Mouse (Mus musculus) heart, embryonic 11.5 days (tissue): Measurements from ENCODE around the gene Slc29a1. TPM values are rescaled to one million over a fixed set of nuclear protein-coding genes. Genes with fewer than 3 reads are reported as not detected.

Source experiments
- ATAC-seq: fragments of 200-750 bp; cut with Nextera tagmentation; replicated peaks from 2 replicates; pipeline ENCODE4 v1.8.0; 2017; ENCODE audit warnings: moderate library complexity; ENCODE audit not compliant: insufficient number of reproducible peaks, low FRiP score, low TSS enrichment
- H3K27ac ChIP-seq: fragments of 300-500 bp; sonication (generic); 2 replicates; pipeline ENCODE4 v1.5.1; 2014; ENCODE audit warnings: mild to moderate bottlenecking, low read depth, low read length
- H3K27me3 ChIP-seq: fragments of 300-500 bp; sonication (generic); 2 replicates; pipeline ENCODE4 v1.6.1; 2014; ENCODE audit warnings: mild to moderate bottlenecking, low read length, mixed read lengths; ENCODE audit not compliant: control insufficient read depth, insufficient read depth
- H3K36me3 ChIP-seq: fragments of 300-500 bp; sonication (generic); 2 replicates; pipeline ENCODE4 v1.6.1; 2014; ENCODE audit warnings: mild to moderate bottlenecking, low read length, moderate library complexity, mixed read lengths; ENCODE audit not compliant: control insufficient read depth, insufficient read depth
- H3K4me1 ChIP-seq: fragments of 300-500 bp; sonication (generic); 2 replicates; pipeline ENCODE4 v1.6.1; 2014; ENCODE audit warnings: low read length; ENCODE audit not compliant: control insufficient read depth, insufficient read depth
- H3K4me2 ChIP-seq: fragments of 300-500 bp; sonication (generic); 2 replicates; pipeline ENCODE4 v1.6.1; 2014; ENCODE audit warnings: mild to moderate bottlenecking, moderate library complexity
- H3K4me3 ChIP-seq: fragments of 300-500 bp; sonication (generic); 2 replicates; pipeline ENCODE4 v1.5.1; 2014; ENCODE audit warnings: low read depth, low read length
- H3K9ac ChIP-seq: fragments of 300-500 bp; sonication (generic); 2 replicates; pipeline ENCODE4 v1.6.1; 2014; ENCODE audit warnings: mild to moderate bottlenecking, low read depth, low read length, moderate library complexity
- H3K9me3 ChIP-seq: fragments of 300-500 bp; sonication (generic); replicated peaks from 2 replicates; pipeline ENCODE4 v1.6.1; 2016; ENCODE audit warnings: low read length; ENCODE audit not compliant: control insufficient read depth
- WGBS: fragments of 180-500 bp; shearing (Covaris S2); extraction: QIAGEN DNeasy Blood & Tissue Kit; methylation state at CpG from one replicate; pipeline ENCODE4 v1.1.7; 2014; ENCODE audit not compliant: insufficient replicate concordance; 5-methylcytosine and 5-hydroxymethylcytosine counted together
- polyA plus RNA-seq: library from polyadenylated mRNA; unstranded; fragments of >200 nt; fragmentation: Nextera tagmentation; extraction: Ambion mirVana; gene quantifications from 2 replicates; pipeline ENCODE4 v1.2.1, GENCODE M21; 2014

Slc29a1 gene
- 52.7 and 61.2 TPM in 2 replicates for polyA plus RNA-seq

DNA sequence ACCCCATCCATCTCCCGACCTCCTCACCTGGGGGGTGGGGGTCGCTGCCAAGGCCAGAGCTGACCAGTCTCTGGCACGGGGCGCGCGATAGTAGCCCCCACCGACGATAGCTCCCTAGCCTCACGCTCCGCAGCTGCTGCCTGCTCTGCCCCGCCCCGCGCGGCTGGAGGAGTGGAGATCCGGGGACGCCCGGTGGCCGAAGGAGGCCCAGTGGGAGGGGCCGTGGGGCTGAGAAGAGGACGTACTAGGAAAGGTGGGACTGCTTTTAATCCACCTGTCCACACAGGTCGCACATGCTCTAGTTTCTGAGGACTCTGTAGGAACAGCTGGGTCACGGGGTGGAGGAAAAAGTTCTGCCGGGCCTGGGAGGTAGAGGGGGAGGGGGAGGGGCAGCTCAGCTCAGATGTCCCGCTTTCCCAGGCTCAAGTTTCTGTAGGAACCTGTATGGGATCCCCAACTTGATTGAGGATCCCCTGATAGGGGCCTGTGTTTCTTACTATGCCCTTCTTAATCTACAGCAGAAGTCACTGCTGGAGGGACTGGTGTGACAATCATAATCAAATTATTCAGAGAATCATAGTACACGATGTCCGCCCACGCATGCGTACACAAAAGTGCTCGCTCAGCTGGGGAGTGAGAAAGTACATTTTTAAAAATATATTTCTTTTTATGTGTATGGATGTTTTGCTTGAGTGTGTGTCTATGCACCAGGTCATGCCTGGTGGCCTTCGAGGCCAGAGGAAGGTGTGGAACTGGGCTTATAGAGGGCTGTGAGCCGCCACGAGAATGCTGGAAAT is at the start of gene Slc29a1:
Gene Slc29a1 (minus strand): TSS at position 161 of the 797 bp plus-strand sequence.
- Histone ChIP-seq H3K4me3 (peak within 1 kb of the TSS; percentile 44), H3K4me2 (peak within 1 kb of the TSS; percentile 81), H3K27me3 (peaks cover 5% of the 10 kb centered on the region), H3K36me3 (no peaks in the 10 kb centered on the region), H3K9ac (peak within 1 kb of the TSS; percentile 64), H3K9me3 (no peaks in the 10 kb centered on the region), H3K27ac (no peak within 1 kb of the TSS), H3K4me1 (peaks cover 46% of the 10 kb centered on the region)
- peak; percentile 68 for ATAC-seq
- 16% methylated on average over 32 of the region's 32 CpGs for WGBS

DNA sequence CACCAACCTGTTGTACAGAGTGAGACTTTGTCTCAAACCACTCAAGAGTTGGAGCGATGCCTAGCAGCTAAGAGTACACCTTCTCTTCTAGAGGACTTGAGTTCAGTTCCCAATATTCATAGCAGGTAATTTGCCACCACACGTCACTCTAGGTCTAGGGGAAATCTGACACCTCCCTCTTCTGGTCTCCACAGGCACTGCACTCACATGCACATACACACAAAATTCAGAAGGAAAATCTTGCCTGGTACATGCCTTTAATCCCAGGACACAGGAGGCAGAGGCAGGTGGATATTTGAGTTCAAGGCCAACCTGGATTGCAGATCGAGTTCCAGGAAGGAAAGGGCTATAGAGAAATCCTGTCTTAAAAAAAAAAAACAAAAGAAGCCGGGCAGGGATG is 44.8 kb upstream of the Slc29a1 start:
- Histone ChIP-seq H3K9ac (no peak overlapping the region), H3K36me3 (no peaks in the 10 kb centered on the region), H3K4me2 (no peak overlapping the region), H3K27me3 (no peaks in the 10 kb centered on the region), H3K27ac (no peak overlapping the region), H3K4me3 (no peak overlapping the region), H3K9me3 (no peaks in the 10 kb centered on the region), H3K4me1 (no peaks in the 10 kb centered on the region)
- WGBS: 89% methylated on average over 4 of the region's 4 CpGs
- ATAC-seq: no peak

DNA sequence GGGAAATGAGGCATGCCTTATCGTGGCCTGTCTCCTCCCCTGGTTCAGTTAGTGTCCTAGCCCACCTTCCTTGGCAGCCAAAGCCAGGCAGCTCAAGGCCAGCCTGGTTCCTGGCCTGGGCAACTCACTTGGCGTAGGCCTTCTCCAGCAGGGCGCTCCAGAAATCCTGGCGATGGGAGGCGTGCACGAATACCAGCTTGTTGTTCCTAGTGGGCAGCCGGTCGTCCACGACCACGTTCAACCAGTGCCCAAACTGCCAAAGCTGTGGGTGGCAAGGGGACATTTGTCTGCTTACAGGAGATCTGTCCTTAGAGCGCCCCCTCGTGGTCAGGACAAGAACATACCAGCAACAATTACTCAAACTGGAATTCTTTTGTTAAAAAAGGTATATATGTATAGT is 43.3 kb upstream of the Slc29a1 start:
- Histone ChIP-seq H3K27me3 (no peaks in the 10 kb centered on the region), H3K27ac (no peak overlapping the region), H3K9me3 (no peaks in the 10 kb centered on the region), H3K4me1 (no peaks in the 10 kb centered on the region), H3K36me3 (no peaks in the 10 kb centered on the region), H3K4me2 (no peak overlapping the region), H3K9ac (0 out of 2 replicates have a peak overlapping the region, but pooled peaks have one; percentile 28), H3K4me3 (no peak overlapping the region)
- peak; percentile 52 for ATAC-seq
- WGBS: 24% methylated on average over 12 of the region's 12 CpGs

- 88% methylated on average over 8 of the region's 8 CpGs for WGBS
- Histone ChIP-seq H3K27me3 (no peaks in the 10 kb centered on the region), H3K4me3 (no peak overlapping the region), H3K27ac (no peak overlapping the region), H3K4me1 (no peaks in the 10 kb centered on the region), H3K9ac (no peak overlapping the region), H3K9me3 (no peaks in the 10 kb centered on the region), H3K4me2 (no peak overlapping the region), H3K36me3 (no peaks in the 10 kb centered on the region)
- no peak for ATAC-seq
Observed at GRCm38 (mm10) chr17:45641981-45642380, 42.6 kb upstream of the Slc29a1 start.

GRCm38 (mm10) chr17:45638596-45639295 is 39.3 kb upstream of the Slc29a1 start:
- no peaks in the 10 kb centered on the region for H3K9me3 ChIP-seq
- H3K4me2 ChIP-seq: no peak overlapping the region
- H3K4me1 ChIP-seq: no peaks in the 10 kb centered on the region
- H3K4me3 ChIP-seq: no peak overlapping the region
- H3K9ac ChIP-seq: no peak overlapping the region
- H3K27me3 ChIP-seq: no peaks in the 10 kb centered on the region
- no peak for ATAC-seq
- H3K36me3 ChIP-seq: no peaks in the 10 kb centered on the region
- H3K27ac ChIP-seq: no peak overlapping the region
- 71% methylated on average over 16 of the region's 16 CpGs for WGBS

- WGBS: 72% methylated on average over 5 of the region's 5 CpGs
- no peak overlapping the region for H3K4me3 ChIP-seq
- H3K27me3 ChIP-seq: no peaks in the 10 kb centered on the region
- H3K4me1 ChIP-seq: peaks cover 13% of the 10 kb centered on the region; the same call in 1 of the 2 replicates
- H3K27ac ChIP-seq: no peak overlapping the region
- no peak for ATAC-seq
- no peak overlapping the region for H3K4me2 ChIP-seq
- no peak overlapping the region for H3K9ac ChIP-seq
- H3K36me3 ChIP-seq: no peaks in the 10 kb centered on the region
- no peaks in the 10 kb centered on the region for H3K9me3 ChIP-seq
Observed at GRCm38 (mm10) chr17:45634033-45634432, 34.6 kb upstream of the Slc29a1 start.

DNA sequence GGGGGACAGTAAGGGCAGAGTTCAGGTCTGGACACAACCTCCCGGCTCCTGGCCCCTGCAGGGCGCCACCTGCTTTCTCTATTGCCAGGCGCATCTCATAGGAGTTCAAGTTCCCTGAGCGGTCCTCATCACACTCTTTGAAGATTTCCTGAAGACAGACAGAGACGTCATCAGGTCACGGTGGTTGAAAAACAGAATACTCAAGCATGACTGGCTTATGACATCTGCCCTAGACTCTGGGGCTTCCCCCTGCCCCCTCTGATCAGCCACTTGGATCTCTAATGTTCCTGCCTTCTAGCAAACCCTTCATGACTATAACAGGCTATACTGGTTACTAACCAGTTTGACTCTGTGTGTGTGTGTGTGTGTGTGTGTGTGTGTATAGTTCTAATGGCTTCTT is 32.5 kb upstream of the Slc29a1 start:
- 76% methylated on average over 6 of the region's 6 CpGs for WGBS
- no peaks in the 10 kb centered on the region for H3K36me3 ChIP-seq

DNA sequence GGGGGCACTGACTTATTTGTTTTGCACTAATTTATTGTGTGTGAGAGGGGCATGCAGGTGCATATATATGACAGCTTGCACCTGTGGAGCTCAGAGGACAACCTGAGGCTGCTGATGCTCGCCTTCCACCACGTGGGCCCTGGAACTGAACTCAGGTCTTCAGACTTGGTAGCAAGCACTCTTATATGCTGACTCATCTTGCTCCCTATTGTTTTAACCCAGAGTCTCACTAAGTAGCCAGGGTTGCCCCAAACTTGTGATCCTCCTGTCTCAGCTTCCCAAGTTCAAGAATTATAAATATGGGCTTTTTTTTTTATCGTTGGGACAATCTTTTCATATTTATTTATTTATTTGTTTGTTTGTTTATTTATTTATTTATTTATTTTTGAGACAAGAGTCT is 31.6 kb upstream of the Slc29a1 start:
- H3K4me1 ChIP-seq: peaks cover 16% of the 10 kb centered on the region; the same call in 1 of the 2 replicates
- no peaks in the 10 kb centered on the region for H3K36me3 ChIP-seq
- H3K4me2 ChIP-seq: no peak overlapping the region
- H3K4me3 ChIP-seq: no peak overlapping the region
- H3K27ac ChIP-seq: no peak overlapping the region
- WGBS: 48% methylated on average over 3 of the region's 3 CpGs
- no peaks in the 10 kb centered on the region for H3K9me3 ChIP-seq
- H3K9ac ChIP-seq: no peak overlapping the region
- no peak for ATAC-seq
- no peaks in the 10 kb centered on the region for H3K27me3 ChIP-seq

More for the DNA sequence above, 32.5 kb upstream of the Slc29a1 start:
- no peak for ATAC-seq
- H3K9me3 ChIP-seq: no peaks in the 10 kb centered on the region
- no peaks in the 10 kb centered on the region for H3K27me3 ChIP-seq
- H3K4me3 ChIP-seq: no peak overlapping the region
- peaks cover 13% of the 10 kb centered on the region; the same call in 1 of the 2 replicates for H3K4me1 ChIP-seq
- H3K4me2 ChIP-seq: no peak overlapping the region
- no peak overlapping the region for H3K9ac ChIP-seq
- H3K27ac ChIP-seq: no peak overlapping the region
